Mouse (Mus musculus): ENCODE measurements around the gene Gm45837.

DNA sequence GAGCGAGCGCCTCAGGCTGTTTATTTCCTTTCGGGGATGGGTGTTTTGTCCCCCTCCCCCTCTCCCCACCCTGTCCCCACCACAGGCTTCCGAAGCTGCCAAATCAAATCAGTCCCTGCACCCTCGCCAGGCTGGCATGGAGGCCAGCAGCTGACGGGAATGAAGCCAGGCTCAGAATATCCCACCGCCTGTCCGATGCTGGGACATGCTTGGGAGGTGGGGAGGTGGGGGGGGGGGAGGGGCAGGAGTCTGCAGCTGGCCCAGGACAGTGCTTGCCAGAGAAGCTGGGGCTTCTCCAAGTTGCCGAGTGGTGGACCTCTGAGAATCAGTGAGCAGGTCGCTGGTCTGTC, 49.9 kb downstream of the Gm45837 start:
- no peak for TF ChIP-seq POLR2A (IDR thresholded peaks at IDR 0.05; ENCODE audit: control insufficient read depth, extremely low read depth, insufficient read depth, low read length, poor library complexity)
- no peak for TF ChIP-seq CTCF (IDR thresholded peaks at IDR 0.05; ENCODE audit: borderline replicate concordance, control insufficient read depth, extremely low read depth, insufficient read depth, low read length, poor library complexity)
